Mouse (Mus musculus) embryonic facial prominence, embryonic 15.5 days (tissue): Measurements from ENCODE around the gene Rgs8. TPM values are rescaled to one million over a fixed set of nuclear protein-coding genes. Genes with fewer than 3 reads are reported as not detected.
A peak's percentile ranks its signal among the peaks of the same experiment; 100 is the strongest.

Source experiments
- ATAC-seq: fragments of 200-750 bp; cut with Nextera tagmentation; 2 replicates; pipeline ENCODE4 v1.8.0; 2017; ENCODE audit warnings: low read depth, moderate TSS enrichment; ENCODE audit not compliant: insufficient number of reproducible peaks, low FRiP score, low TSS enrichment
- H3K27ac ChIP-seq: fragments of 300-500 bp; sonication (generic); replicated peaks from 2 replicates; pipeline ENCODE4 v1.5.1; 2015; ENCODE audit warnings: mild to moderate bottlenecking, inconsistent platforms
- H3K27me3 ChIP-seq: fragments of 300-500 bp; sonication (generic); 2 replicates; pipeline ENCODE4 v1.6.1; 2015; ENCODE audit warnings: inconsistent platforms
- H3K36me3 ChIP-seq: fragments of 300-500 bp; sonication (generic); 2 replicates; pipeline ENCODE4 v1.6.1; 2015; ENCODE audit warnings: mild to moderate bottlenecking, inconsistent platforms
- H3K4me1 ChIP-seq: fragments of 300-500 bp; sonication (generic); 2 replicates; pipeline ENCODE4 v1.6.1; 2015; ENCODE audit warnings: inconsistent platforms
- H3K4me2 ChIP-seq: fragments of 300-500 bp; sonication (generic); replicated peaks from 2 replicates; pipeline ENCODE4 v1.6.1; 2015; ENCODE audit warnings: mild to moderate bottlenecking, inconsistent platforms
- H3K4me3 ChIP-seq: fragments of 300-500 bp; sonication (generic); replicated peaks from 2 replicates; pipeline ENCODE4 v1.5.1; 2015; ENCODE audit warnings: mild to moderate bottlenecking, inconsistent platforms
- H3K9ac ChIP-seq: fragments of 300-500 bp; sonication (generic); 2 replicates; pipeline ENCODE4 v1.6.1; 2015; ENCODE audit warnings: inconsistent platforms
- H3K9me3 ChIP-seq: fragments of 300-500 bp; sonication (generic); replicated peaks from 2 replicates; pipeline ENCODE4 v1.6.1; 2016; ENCODE audit warnings: inconsistent platforms
- WGBS: fragments of 180-500 bp; shearing (Covaris S2); methylation state at CpG from one replicate; pipeline ENCODE4 v1.1.7; 2015; 5-methylcytosine and 5-hydroxymethylcytosine counted together
- polyA plus RNA-seq: library from polyadenylated mRNA; unstranded; fragments of >200 nt; fragmentation: Nextera tagmentation; extraction: Ambion mirVana; gene quantifications from 2 replicates; pipeline ENCODE4 v1.2.1, GENCODE M21; 2015

Gene Rgs8
- polyA plus RNA-seq, result 0.77 and 1.0 TPM in 2 replicates

- Histone ChIP-seq H3K27ac (no peak within 1 kb of the TSS), H3K4me1 (peaks cover 10% of the 10 kb centered on the region), H3K27me3 (peaks cover 16% of the 10 kb centered on the region), H3K36me3 (no peaks in the 10 kb centered on the region), H3K4me3 (peak within 1 kb of the TSS; percentile 36), H3K9ac (0 out of 2 replicates have a peak within 1 kb of the TSS, but pooled peaks have one; percentile 21), H3K4me2 (peak within 1 kb of the TSS; percentile 61), H3K9me3 (no peaks in the 10 kb centered on the region)
- 2% methylated on average over 26 of the region's 26 CpGs for WGBS
- ATAC-seq, result peak; percentile 47
These were observed at the start of gene Rgs8 for GRCm38 (mm10) chr1:153652938-153653623. TSS of gene Rgs8 (plus strand) at chr1:153653025.

GRCm38 (mm10) chr1:153617340-153617830, 35.4 kb upstream of the Rgs8 start:
- ATAC-seq, result no peak
- H3K4me1 ChIP-seq, result no peaks in the 10 kb centered on the region
- no peak overlapping the region for H3K9ac ChIP-seq
- H3K27me3 ChIP-seq, result no peaks in the 10 kb centered on the region
- no peak overlapping the region for H3K4me3 ChIP-seq
- H3K27ac ChIP-seq, result no peak overlapping the region
- no peaks in the 10 kb centered on the region for H3K9me3 ChIP-seq
- H3K36me3 ChIP-seq, result no peaks in the 10 kb centered on the region
- WGBS, result 87% methylated on average over 9 of the region's 9 CpGs
- H3K4me2 ChIP-seq, result no peak overlapping the region

GRCm38 (mm10) chr1:153623036-153623435, 29.8 kb upstream of the Rgs8 start:
- Histone ChIP-seq H3K4me3 (no peak overlapping the region), H3K4me2 (no peak overlapping the region), H3K9ac (no peak overlapping the region), H3K27ac (no peak overlapping the region), H3K27me3 (no peaks in the 10 kb centered on the region), H3K4me1 (no peaks in the 10 kb centered on the region), H3K36me3 (no peaks in the 10 kb centered on the region), H3K9me3 (no peaks in the 10 kb centered on the region)
- ATAC-seq, result no peak
- WGBS, result 65% methylated on average over 4 of the region's 4 CpGs

GRCm38 (mm10) chr1:153632686-153633085, 20.1 kb upstream of the Rgs8 start:
- no peaks in the 10 kb centered on the region for H3K9me3 ChIP-seq
- H3K27ac ChIP-seq, result no peak overlapping the region
- WGBS, result 87% methylated on average over 6 of the region's 6 CpGs
- 0 out of 2 replicates have a peak, but pooled peaks cover 13% of the 10 kb centered on the region for H3K4me1 ChIP-seq
- H3K27me3 ChIP-seq, result no peaks in the 10 kb centered on the region
- H3K4me3 ChIP-seq, result no peak overlapping the region
- H3K4me2 ChIP-seq, result no peak overlapping the region
- ATAC-seq, result no peak
- H3K36me3 ChIP-seq, result no peaks in the 10 kb centered on the region
- no peak overlapping the region for H3K9ac ChIP-seq

GRCm38 (mm10) chr1:153635056-153635455, 17.8 kb upstream of the Rgs8 start:
- WGBS, result 69% methylated on average over 5 of the region's 5 CpGs
- Histone ChIP-seq H3K27me3 (no peaks in the 10 kb centered on the region), H3K9me3 (no peaks in the 10 kb centered on the region), H3K4me1 (0 out of 2 replicates have a peak, but pooled peaks cover 13% of the 10 kb centered on the region), H3K36me3 (no peaks in the 10 kb centered on the region), H3K4me2 (no peak overlapping the region), H3K9ac (no peak overlapping the region), H3K4me3 (no peak overlapping the region), H3K27ac (0 out of 2 replicates have a peak overlapping the region, but pooled peaks have one; percentile 19)
- 0 out of 2 replicates have a peak, but pooled peaks have one; percentile 34 for ATAC-seq

- Histone ChIP-seq H3K9ac (no peak overlapping the region), H3K4me1 (0 out of 2 replicates have a peak, but pooled peaks cover 13% of the 10 kb centered on the region), H3K9me3 (no peaks in the 10 kb centered on the region), H3K4me2 (no peak overlapping the region), H3K27me3 (no peaks in the 10 kb centered on the region), H3K4me3 (no peak overlapping the region), H3K36me3 (no peaks in the 10 kb centered on the region), H3K27ac (0 out of 2 replicates have a peak overlapping the region, but pooled peaks have one; percentile 34)
- WGBS, result 55% methylated on average over 3 of the region's 3 CpGs
- peak; percentile 43 for ATAC-seq
These were observed 17.3 kb upstream of the Rgs8 start for GRCm38 (mm10) chr1:153635521-153635920.

- H3K4me1 ChIP-seq, result peaks cover 21% of the 10 kb centered on the region
- H3K27me3 ChIP-seq, result no peaks in the 10 kb centered on the region
- no peak overlapping the region for H3K27ac ChIP-seq
- WGBS, result 62% methylated on average over 5 of the region's 5 CpGs
- H3K36me3 ChIP-seq, result no peaks in the 10 kb centered on the region
- H3K4me3 ChIP-seq, result no peak overlapping the region
- no peak for ATAC-seq
- no peak overlapping the region for H3K4me2 ChIP-seq
- H3K9me3 ChIP-seq, result no peaks in the 10 kb centered on the region
- H3K9ac ChIP-seq, result no peak overlapping the region
These were observed 16.0 kb upstream of the Rgs8 start for GRCm38 (mm10) chr1:153636821-153637220.

GRCm38 (mm10) chr1:153641492-153641939, 11.3 kb upstream of the Rgs8 start:
- peak; percentile 88 for ATAC-seq
- Histone ChIP-seq H3K27me3 (no peaks in the 10 kb centered on the region), H3K36me3 (no peaks in the 10 kb centered on the region), H3K4me2 (peak overlapping the region; percentile 45), H3K9me3 (no peaks in the 10 kb centered on the region), H3K4me1 (peaks cover 16% of the 10 kb centered on the region), H3K9ac (no peak overlapping the region), H3K4me3 (peak overlapping the region; percentile 14), H3K27ac (peak overlapping the region; percentile 76)
- 3% methylated on average over 9 of the region's 9 CpGs for WGBS

- peak; percentile 72 for ATAC-seq
- Histone ChIP-seq H3K4me2 (peak overlapping the region; percentile 45), H3K27me3 (no peaks in the 10 kb centered on the region), H3K9me3 (no peaks in the 10 kb centered on the region), H3K36me3 (no peaks in the 10 kb centered on the region), H3K4me1 (peaks cover 16% of the 10 kb centered on the region), H3K27ac (peak overlapping the region; percentile 76), H3K4me3 (peak overlapping the region; percentile 14), H3K9ac (no peak overlapping the region)
- 4% methylated on average over 13 of the region's 13 CpGs for WGBS
These were observed 10.8 kb upstream of the Rgs8 start for GRCm38 (mm10) chr1:153641940-153642501.

- H3K27ac ChIP-seq, result no peak overlapping the region
- peak overlapping the region; percentile 61 for H3K4me2 ChIP-seq
- peaks cover 10% of the 10 kb centered on the region for H3K4me1 ChIP-seq
- peaks cover 16% of the 10 kb centered on the region for H3K27me3 ChIP-seq
- H3K9ac ChIP-seq, result no peak overlapping the region
- H3K4me3 ChIP-seq, result no peak overlapping the region
- 8% methylated on average over 5 of the region's 5 CpGs for WGBS
- no peaks in the 10 kb centered on the region for H3K36me3 ChIP-seq
- no peaks in the 10 kb centered on the region for H3K9me3 ChIP-seq
- ATAC-seq, result no peak
These were observed 849 bp downstream of the Rgs8 start for GRCm38 (mm10) chr1:153653674-153654073.

GRCm38 (mm10) chr1:153659666-153660065, 6.8 kb downstream of the Rgs8 start:
- Histone ChIP-seq H3K4me3 (no peak overlapping the region), H3K27ac (no peak overlapping the region), H3K9ac (no peak overlapping the region), H3K9me3 (no peaks in the 10 kb centered on the region), H3K27me3 (peaks cover 15% of the 10 kb centered on the region), H3K36me3 (no peaks in the 10 kb centered on the region), H3K4me2 (no peak overlapping the region), H3K4me1 (peaks cover 8% of the 10 kb centered on the region; the same call in 1 of the 2 replicates)
- ATAC-seq, result no peak
- WGBS, result 35% methylated on average over 9 of the region's 9 CpGs
